Mouse (Mus musculus): ENCODE data around the gene Lpin2.

DNA sequence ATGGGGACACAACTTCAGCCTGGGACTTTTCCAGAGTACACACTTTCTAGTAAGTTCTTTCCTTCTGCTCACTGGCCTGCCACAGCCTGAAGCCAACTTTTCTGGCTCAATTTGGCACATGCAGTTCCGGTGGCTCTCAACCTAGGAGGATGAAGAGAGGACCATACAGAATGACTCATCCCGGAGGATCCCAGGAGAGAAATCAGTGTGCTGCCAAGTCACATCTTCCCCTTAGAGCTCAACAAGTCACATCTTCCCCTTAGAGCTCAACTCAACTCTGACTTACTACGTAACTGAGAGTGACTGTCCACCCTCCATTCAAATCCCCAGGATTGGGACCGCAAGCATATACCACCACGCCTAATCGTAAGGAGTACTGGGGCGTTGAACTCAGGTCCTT, 105.2 kb downstream of the Lpin2 start:
- TF ChIP-seq CTCF (IDR thresholded peaks at IDR 0.05; ENCODE audit: low read depth) (no peak), EP300 (IDR thresholded peaks at IDR 0.05; ENCODE audit: low read depth) (no peak)

Data from liver, embryonic 14.5 days (tissue).